Mouse (Mus musculus) liver, embryonic 14.5 days (tissue): Measurements from ENCODE around the gene Acvr1b. TPM values are rescaled to one million over a fixed set of nuclear protein-coding genes. Genes with fewer than 3 reads are reported as not detected.
A peak's percentile ranks its signal among the peaks of the same experiment; 100 is the strongest.

Source experiments
- ATAC-seq: fragments of 200-750 bp; cut with Nextera tagmentation; 2 replicates; pipeline ENCODE4 v1.8.0; 2017; ENCODE audit warnings: moderate number of reproducible peaks, mild to moderate bottlenecking, moderate library complexity; ENCODE audit not compliant: insufficient read depth
- DNase-seq, 3 experiments: peaks; one replicate each; pipeline ENCODE4 v3.0.0-alpha.2; 2012 to 2013; ENCODE audit warnings: low read depth in 3 of 3, low spot score in 3 of 3
- H3K27ac ChIP-seq: fragments of 300-500 bp; sonication (generic); 2 replicates; pipeline ENCODE4 v1.5.1; 2014; ENCODE audit warnings: moderate library complexity, mild to moderate bottlenecking, control low read depth, inconsistent platforms
- H3K27me3 ChIP-seq: fragments of 300-500 bp; sonication (generic); 2 replicates; pipeline ENCODE4 v1.6.1; 2014; ENCODE audit warnings: mild to moderate bottlenecking, low read length, moderate library complexity; ENCODE audit not compliant: control insufficient read depth, insufficient read depth
- H3K36me3 ChIP-seq: fragments of 300-500 bp; sonication (generic); replicated peaks from 2 replicates; pipeline ENCODE4 v1.6.1; 2014; ENCODE audit warnings: low read depth; ENCODE audit not compliant: control insufficient read depth, insufficient read depth
- H3K4me1 ChIP-seq, 2 experiments: fragments of 200-500 bp in 1 of 2; fragments of 300-500 bp in 1 of 2; sonication (generic) in 1 of 2; replicated peaks; 2 replicates each; pipeline ENCODE4 v1.6.1; 2012 to 2014; ENCODE audit warnings: antibody characterized with exemption in 1 of 2, inconsistent platforms in 1 of 2, low read length in 1 of 2; ENCODE audit not compliant: control insufficient read depth in 2 of 2, insufficient read depth in 2 of 2
- H3K4me2 ChIP-seq: fragments of 300-500 bp; sonication (generic); 2 replicates; pipeline ENCODE4 v1.6.1; 2014; ENCODE audit warnings: low read depth, mild to moderate bottlenecking, control low read depth, moderate library complexity
- H3K4me3 ChIP-seq, 2 experiments: fragments of 200-500 bp in 1 of 2; fragments of 300-500 bp in 1 of 2; sonication (generic) in 1 of 2; 2 replicates each; pipeline ENCODE4 v1.5.1; 2012 to 2014; ENCODE audit warnings: low read depth in 2 of 2, low read length in 2 of 2, mild to moderate bottlenecking in 2 of 2, control low read depth in 1 of 2, inconsistent platforms in 1 of 2, moderate library complexity in 1 of 2; ENCODE audit not compliant: insufficient read depth in 1 of 2
- H3K9ac ChIP-seq: fragments of 300-500 bp; sonication (generic); replicated peaks from 2 replicates; pipeline ENCODE4 v1.6.1; 2014; ENCODE audit warnings: mild to moderate bottlenecking, control low read depth, moderate library complexity
- H3K9me3 ChIP-seq: fragments of 300-500 bp; sonication (generic); 2 replicates; pipeline ENCODE4 v1.6.1; 2016; ENCODE audit warnings: low read length, mixed read lengths; ENCODE audit not compliant: control insufficient read depth
- CTCF ChIP-seq: IDR thresholded peaks from 2 replicates; pipeline ENCODE4 v1.5.1; 2016; ENCODE audit warnings: antibody characterized with exemption, low read depth, control low read depth
- EP300 ChIP-seq: IDR thresholded peaks from 2 replicates; pipeline ENCODE4 v1.6.1; 2016; ENCODE audit warnings: antibody characterized with exemption, low read depth
- WGBS: fragments of 180-500 bp; shearing (Covaris S2); extraction: QIAGEN DNeasy Blood & Tissue Kit; methylation state at CpG from one replicate; pipeline ENCODE4 v1.1.7; 2014; ENCODE audit not compliant: insufficient replicate concordance; 5-methylcytosine and 5-hydroxymethylcytosine counted together
- polyA plus RNA-seq, 2 experiments: library from polyadenylated mRNA; depleted of rRNA in 1 of 2; stranded (reverse) in 1 of 2; unstranded in 1 of 2; fragments of >200 nt; fragmentation: Nextera tagmentation in 1 of 2; extraction: Ambion mirVana in 1 of 2; gene quantifications; 2 replicates each; pipeline versions ENCODE4 v1.2.1 to v1.2.3; 2012 to 2014

The Acvr1b gene
- polyA plus RNA-seq, 2 experiments: 1.3 to 3.2 TPM

DNA sequence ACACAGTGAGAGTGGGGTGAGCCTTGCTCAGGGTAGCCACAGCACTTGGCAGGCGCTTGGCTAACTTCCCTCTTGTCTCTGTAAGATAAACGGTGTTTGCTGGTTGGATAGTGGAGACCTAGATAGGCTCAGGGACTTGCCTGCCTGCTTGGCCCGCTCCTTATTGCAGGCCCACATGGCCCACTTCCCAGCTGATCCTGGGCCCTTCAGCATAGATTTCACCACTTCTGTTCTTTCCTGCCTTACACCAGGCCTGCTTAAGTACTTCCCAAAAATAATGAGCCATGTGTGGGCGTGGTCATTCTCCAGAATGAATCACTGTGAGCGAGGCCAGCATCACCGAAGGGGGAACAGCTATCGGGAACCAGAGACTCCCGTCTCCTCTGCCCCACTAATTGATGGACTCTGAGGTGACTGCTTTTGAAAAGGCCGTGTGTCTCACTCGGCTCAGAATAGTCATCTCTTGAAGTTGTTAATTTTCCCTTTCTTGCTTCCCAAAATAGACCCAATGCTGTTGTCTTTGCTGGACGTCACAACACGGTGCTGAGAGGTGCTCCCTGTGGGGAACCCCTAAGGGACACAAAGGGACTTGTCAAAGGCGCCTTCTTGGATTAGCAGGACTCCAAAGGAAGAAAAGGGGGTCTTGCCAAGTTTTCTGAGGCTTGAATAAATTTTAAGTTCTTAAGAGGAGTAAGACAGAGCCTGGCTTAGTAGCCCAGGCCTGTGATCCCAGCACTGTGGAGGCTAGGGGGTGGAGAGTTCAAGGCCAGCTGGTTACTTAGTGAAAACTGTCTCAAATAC is 17.8 kb downstream of the Acvr1b start:
- Histone ChIP-seq H3K4me3 (no peak overlapping the region), H3K9me3 (no peaks in the 10 kb centered on the region), H3K27me3 (no peaks in the 10 kb centered on the region), H3K4me2 (no peak overlapping the region), H3K36me3 (no peaks in the 10 kb centered on the region), H3K9ac (no peak overlapping the region), H3K27ac (no peak overlapping the region), H3K4me1 (peaks cover 3 to 33% of the 10 kb centered on the region in 2 experiments; a peak in 2 of 4 replicates)
- WGBS: 32% methylated on average over 13 of the region's 13 CpGs
- TF ChIP-seq EP300 (no peak), CTCF (no peak)
- no peak for DNase-seq
- ATAC-seq: no peak

DNA sequence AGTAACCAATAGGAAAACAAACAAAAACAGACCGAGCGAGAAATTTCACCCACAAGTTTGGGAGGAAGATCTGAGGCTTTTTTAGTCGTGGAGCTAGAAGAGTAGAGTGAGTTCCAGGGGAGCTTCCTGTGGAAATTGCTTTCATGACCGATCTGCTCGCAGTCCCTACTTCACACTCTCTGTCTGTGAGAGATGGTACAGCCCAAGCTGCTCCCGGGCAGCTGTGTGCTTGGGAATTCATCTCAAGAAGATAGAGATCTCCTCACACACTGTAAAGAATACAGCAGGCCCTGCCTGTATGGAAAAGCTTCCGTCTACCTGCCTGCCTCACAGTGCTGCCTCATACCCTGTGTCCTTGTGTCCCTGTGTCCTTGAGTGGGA is 18.4 kb downstream of the Acvr1b start:
- Histone ChIP-seq H3K4me3 (no peak overlapping the region), H3K27ac (no peak overlapping the region), H3K36me3 (no peaks in the 10 kb centered on the region), H3K9me3 (no peaks in the 10 kb centered on the region), H3K9ac (no peak overlapping the region), H3K27me3 (no peaks in the 10 kb centered on the region), H3K4me2 (no peak overlapping the region), H3K4me1 (peaks cover 3 to 33% of the 10 kb centered on the region in 2 experiments; a peak in 2 of 4 replicates)
- ATAC-seq: no peak
- TF ChIP-seq CTCF (no peak), EP300 (no peak)
- DNase-seq: no peak
- WGBS: 45% methylated on average over 7 of the region's 7 CpGs

DNA sequence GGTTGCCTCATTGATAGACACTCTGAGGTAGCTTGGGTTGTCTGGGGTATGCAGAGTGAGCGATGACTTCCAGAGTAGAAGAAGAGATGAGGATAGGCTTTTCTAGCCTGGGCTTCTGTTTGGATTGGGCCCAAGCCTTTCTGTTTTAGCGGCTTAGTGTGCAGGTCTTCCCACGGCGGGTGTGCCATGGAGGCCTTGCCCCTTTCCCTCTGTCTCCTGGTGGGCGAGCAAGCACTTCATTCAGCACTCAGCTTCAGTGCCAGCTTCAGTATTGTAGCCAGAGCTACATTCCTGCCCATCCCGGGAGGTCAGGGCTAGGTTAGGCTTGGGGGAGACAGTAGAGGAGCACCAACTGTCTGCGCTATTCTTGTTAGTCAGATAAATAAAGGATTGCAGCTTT is 18.8 kb downstream of the Acvr1b start:
- peaks cover 3 to 33% of the 10 kb centered on the region in 2 experiments; a peak in 2 of 4 replicates for H3K4me1 ChIP-seq
- 70% methylated on average over 7 of the region's 7 CpGs for WGBS
- no peak overlapping the region for H3K27ac ChIP-seq
- no peak for ATAC-seq
- TF ChIP-seq CTCF (no peak), EP300 (no peak)
- DNase-seq: no peak
- H3K27me3 ChIP-seq: no peaks in the 10 kb centered on the region
- H3K4me3 ChIP-seq: no peak overlapping the region
- H3K4me2 ChIP-seq: no peak overlapping the region
- no peak overlapping the region for H3K9ac ChIP-seq
- no peaks in the 10 kb centered on the region for H3K36me3 ChIP-seq
- H3K9me3 ChIP-seq: no peaks in the 10 kb centered on the region

- WGBS: 74% methylated on average over 6 of the region's 6 CpGs
- no peak overlapping the region for H3K27ac ChIP-seq
- peaks cover 3 to 33% of the 10 kb centered on the region in 2 experiments; a peak in 2 of 4 replicates for H3K4me1 ChIP-seq
Measured at GRCm38 (mm10) chr15:101193971-101194370, 20.1 kb downstream of the Acvr1b start.

GRCm38 (mm10) chr15:101194951-101195823 is 21.3 kb downstream of the Acvr1b start:
- Histone ChIP-seq H3K4me2 (no peak overlapping the region), H3K4me3 (no peak overlapping the region), H3K9me3 (no peaks in the 10 kb centered on the region), H3K36me3 (no peaks in the 10 kb centered on the region), H3K4me1 (peaks cover 3 to 29% of the 10 kb centered on the region in 2 experiments; a peak in 2 of 4 replicates), H3K27ac (no peak overlapping the region), H3K27me3 (no peaks in the 10 kb centered on the region), H3K9ac (no peak overlapping the region)
- TF ChIP-seq EP300: no peak
- no peak for TF ChIP-seq CTCF
- DNase-seq: no peak
- 64% methylated on average over 16 of the region's 16 CpGs for WGBS
- 0 out of 2 replicates have a peak, but pooled peaks have one; percentile 34 for ATAC-seq

More at GRCm38 (mm10) chr15:101193971-101194370, 20.1 kb downstream of the Acvr1b start:
- no peak for ATAC-seq
- DNase-seq: no peak
- H3K9ac ChIP-seq: no peak overlapping the region
- H3K27me3 ChIP-seq: no peaks in the 10 kb centered on the region
- TF ChIP-seq CTCF: no peak
- TF ChIP-seq EP300: no peak
- no peak overlapping the region for H3K4me2 ChIP-seq
- H3K4me3 ChIP-seq: no peak overlapping the region
- no peaks in the 10 kb centered on the region for H3K36me3 ChIP-seq
- H3K9me3 ChIP-seq: no peaks in the 10 kb centered on the region
